Mouse (Mus musculus): Measurements from ENCODE around the gene Setd5. TPM values are rescaled to one million over a fixed set of nuclear protein-coding genes. Genes with fewer than 3 reads are reported as not detected.

Gene Setd5
- total RNA-seq, 1 experiment from 2014 or later, result 92.1 TPM

DNA sequence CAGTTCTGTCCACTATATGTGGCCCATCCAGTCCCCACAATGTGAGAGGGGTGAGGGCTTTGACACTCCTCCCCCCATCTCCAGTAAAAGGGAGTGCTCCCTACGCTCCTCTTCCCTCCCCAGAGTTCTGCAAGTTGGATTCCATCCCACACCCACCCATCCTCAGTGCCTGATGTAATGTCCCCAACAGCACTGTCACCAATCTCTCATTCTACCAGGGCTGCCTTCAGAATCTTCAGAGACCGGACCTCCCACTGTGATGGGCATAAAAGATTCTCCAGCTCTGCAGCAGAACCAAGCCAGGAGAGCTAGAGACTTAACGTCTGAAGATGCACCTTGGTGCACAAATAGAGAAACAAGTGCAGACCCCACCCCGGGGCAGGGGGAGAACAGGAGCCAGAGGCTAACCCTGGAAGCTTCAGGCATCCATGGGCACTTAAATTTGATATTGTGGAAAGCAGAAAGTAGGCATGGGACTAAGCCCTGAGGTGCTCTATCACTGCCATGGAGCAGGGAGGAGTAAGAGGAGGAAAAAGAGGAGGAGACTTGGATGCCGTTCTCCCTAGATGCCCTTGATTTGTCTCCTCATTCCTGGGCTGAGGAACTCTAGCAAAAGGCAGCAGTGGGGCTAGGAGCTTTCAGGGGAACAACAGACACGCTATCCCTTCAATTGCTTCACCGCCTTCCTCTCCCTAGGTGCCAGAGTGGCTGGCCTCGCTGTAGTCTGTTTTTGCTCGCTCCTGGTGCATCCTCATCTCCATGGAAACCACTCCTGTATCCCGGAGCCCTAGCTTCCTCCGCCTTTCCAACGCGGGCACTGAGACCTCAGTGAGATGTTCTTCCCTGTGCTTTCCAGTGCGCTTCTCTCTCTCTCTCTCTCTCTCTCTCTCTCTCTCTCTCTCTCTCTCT is 101.4 kb downstream of the Setd5 start:
- ATAC-seq (replicated peaks; ENCODE audit: low read depth, poor library complexity, severe bottlenecking), result no peak

DNA sequence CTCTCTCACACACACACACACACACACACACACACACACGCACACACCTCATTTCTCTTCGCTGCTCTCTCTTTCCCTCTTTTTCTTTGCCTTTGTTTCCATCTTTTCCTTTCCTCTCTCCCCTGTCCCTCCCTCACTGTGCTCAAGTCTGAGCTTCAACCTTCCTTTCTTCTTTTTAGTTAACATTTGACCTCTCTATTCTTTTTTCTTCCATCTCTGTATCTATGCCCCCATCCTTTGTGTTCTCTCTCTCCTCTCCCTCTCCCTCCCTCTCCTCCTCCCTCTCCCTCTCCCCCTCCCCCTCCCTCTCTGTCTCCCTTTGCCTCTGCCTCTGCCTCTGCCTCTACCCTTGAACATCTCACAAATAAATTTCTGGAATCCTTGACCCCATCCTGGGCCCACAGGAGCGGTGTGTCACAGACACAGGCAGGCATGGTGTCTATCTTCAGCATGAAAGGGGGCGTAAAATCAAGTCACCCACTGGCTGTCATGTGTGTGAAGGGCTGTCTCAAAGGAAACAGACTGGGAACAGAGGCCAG is 102.1 kb downstream of the Setd5 start:
- ATAC-seq (replicated peaks; ENCODE audit: low read depth, poor library complexity, severe bottlenecking), result no peak

DNA sequence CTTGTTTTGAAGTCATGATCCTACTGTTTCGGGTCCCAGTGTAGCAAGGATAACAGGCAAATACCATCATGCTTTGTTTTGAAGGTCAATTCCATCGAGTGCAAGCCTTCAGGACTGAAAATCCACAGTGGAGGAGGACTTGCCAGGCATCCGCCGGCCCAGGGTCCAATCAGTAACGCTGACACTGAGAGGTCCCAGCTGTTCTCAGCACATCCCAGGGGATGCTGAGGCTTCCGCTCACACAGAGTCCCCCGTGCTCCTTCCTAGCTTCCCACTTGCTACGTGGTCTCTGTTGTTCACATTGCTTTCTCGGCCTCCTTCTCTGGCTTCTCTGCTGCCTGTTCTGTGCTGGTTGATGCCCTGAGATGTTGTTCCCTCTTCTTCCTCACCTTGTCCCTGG is 107.0 kb downstream of the Setd5 start:
- ATAC-seq (replicated peaks; ENCODE audit: low read depth, poor library complexity, severe bottlenecking), result no peak

DNA sequence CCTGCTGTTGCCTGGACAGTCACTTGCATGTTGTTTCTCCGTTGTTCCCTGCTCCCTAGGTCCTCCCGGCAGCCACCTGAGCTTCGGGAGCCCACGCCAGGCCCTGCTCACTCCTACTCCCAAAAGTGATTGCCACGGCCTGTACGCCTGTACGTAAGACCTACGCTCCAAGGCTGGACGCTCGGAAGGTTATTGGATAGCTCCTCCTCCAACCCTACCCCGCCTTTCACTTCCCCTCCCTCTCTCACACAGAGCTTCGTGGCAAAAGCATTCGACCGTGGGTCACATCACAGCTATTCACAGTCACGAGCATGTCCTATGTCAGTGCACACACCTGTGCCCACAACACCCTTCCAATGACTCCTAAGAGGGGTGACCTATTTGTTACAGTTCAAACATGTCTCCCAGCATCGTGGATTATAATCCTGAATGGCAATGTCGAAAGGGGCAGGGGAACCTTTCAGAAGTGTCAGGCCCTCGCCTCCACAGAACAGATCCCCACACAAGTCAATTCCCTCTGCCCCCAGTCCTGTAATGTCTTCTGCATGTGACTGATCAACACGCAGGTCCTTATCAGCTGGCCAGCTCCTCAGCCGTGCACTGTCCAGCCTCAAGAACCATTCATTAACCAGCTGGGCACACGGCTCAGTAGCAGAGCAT is 107.8 kb downstream of the Setd5 start:
- ATAC-seq (replicated peaks; ENCODE audit: low read depth, poor library complexity, severe bottlenecking), result no peak

DNA sequence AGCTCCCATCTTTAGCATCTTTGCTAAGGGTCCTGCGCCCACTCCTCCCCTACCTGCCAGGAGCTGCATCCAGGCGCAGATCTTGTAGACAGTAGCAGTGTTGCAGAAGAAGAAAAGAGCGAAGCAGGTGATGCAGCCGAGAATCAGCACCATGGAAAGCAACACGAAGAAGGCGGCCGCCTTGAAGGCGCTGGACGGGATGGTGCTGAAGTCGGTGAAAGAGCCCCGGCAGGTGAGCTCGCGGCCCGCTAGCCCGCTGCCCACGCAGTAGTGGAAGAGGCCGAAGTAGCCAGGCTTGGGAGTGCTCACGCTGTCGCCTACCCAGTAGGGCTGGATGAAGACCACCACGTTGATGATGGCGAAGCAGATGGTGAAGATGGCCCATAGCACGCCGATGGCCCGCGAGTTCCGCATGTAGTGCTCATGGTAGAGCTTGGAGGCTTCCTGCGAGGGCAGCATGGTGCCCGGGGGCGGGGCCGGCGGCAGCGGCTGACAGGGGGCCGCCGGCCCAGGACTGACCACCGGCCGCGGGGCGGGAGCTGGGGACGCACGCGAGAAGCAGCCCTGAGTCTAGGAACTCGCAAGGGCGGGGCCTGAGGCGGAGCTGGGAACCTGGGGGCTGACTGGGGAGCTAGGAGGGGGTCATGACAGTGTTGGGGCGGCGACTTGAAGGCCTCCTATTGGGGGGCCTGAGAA is 116.7 kb downstream of the Setd5 start:
- ATAC-seq (replicated peaks; ENCODE audit: low read depth, poor library complexity, severe bottlenecking), result peak; percentile 76

DNA sequence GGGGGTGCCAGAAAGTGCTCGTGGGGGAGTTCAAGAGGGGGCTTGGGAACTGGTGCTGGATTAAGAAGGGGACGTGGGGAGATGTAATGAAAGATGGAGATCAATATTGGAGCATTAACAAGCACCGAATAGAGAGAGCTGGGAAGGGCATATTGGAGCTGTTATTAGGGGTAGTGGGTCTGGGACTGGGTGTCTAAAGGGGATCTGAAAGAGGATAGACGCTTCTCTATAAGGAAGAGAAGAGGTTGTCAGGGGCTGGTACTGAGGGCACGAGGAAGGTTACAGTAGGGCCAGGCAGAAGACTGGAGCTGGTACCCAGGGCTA is 117.3 kb downstream of the Setd5 start:
- 0 out of 2 replicates have a peak, but pooled peaks have one; percentile 13 for ATAC-seq (replicated peaks; ENCODE audit: low read depth, poor library complexity, severe bottlenecking)

DNA sequence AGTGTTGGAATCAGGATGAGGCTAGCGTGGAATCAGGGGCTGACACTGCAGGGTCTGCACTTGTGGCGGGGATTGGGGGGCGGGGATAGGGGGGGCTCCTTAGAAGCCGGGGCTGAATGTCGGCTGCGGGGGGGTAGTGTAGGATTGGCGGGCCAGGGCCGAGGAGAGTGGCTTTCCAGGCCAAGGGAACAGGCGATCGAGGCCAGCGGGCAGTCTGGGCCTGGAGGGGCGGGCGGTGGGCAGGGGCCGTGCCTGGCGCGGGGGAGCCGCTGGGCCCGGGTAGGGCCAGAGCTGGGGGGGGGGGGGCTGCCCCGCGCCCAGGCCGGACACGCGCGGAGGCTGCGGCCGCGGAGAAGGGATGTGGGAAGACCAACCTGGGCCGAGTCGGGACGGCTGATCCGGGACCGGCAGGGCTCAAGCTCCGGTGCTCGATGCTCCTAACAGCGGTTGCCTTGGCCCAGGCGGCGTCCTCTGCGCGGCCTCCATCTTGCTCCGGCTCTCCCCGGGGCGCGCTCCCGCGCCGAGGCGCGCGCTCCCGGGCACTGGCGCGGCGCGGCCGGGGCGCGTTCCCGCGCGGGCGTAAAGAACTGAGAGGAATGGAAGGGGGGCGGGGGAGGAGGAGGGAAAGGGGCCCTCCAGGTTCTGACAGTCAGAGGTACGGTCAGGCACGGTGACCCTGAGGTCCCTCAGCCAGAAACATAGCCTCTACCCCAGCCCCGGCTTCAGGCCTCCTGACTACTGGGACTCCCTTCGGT is 117.9 kb downstream of the Setd5 start, which contains the start of gene Lhfpl4:
Gene Lhfpl4 (minus strand): TSS at position 544 of the 755 bp plus-strand sequence.
- no peak for ATAC-seq (replicated peaks; ENCODE audit: low read depth, poor library complexity, severe bottlenecking)

DNA sequence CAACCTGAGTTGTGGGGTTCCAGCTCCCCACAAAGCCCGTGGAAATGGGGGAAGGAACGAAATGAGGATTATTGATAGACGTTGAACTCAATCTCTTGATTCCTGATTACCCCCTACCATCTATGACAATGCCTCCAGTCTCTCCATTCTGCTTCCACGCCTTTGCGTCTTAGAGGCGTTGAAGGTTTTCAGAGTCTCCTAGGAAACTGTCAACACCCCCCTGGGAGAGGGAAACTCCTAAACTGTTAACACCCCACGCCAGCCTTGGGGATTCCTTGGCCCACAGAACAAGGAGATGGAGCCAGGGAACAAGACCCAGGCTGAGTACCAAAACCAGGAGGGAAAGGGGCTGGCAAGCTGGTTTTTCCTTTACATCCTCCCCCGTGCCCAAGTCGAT is 118.4 kb downstream of the Setd5 start:
- ATAC-seq (replicated peaks; ENCODE audit: low read depth, poor library complexity, severe bottlenecking), result no peak

Other genes starting within 250 kb of the Setd5 start
- gene Srgap3, start 130.1 kb upstream of the Setd5 start, total RNA-seq (2017), result 2.5 and 8.0 TPM in 2 replicates
- gene Thumpd3, start 31.1 kb upstream of the Setd5 start, total RNA-seq (2017), result 94.2 and 98.8 TPM in 2 replicates
- gene Lhfpl4, start 118.0 kb downstream of the Setd5 start, total RNA-seq (2017), result not detected in 2 replicates
- 20.5 and 35.4 TPM in 2 replicates for gene Mtmr14, start 160.5 kb downstream of the Setd5 start, total RNA-seq (2017)
- 0.05 TPM in 1 of 2 replicates, not detected in the other for gene Cpne9, start 204.9 kb downstream of the Setd5 start, total RNA-seq (2017)
- 27.5 and 35.7 TPM in 2 replicates for gene Brpf1, start 229.8 kb downstream of the Setd5 start, total RNA-seq (2017)
- gene Ogg1, start 249.6 kb downstream of the Setd5 start, total RNA-seq (2017), result 10.2 and 11.7 TPM in 2 replicates

All from common myeloid progenitor, adult 5-6 weeks (primary cell).